Mouse (Mus musculus) ES-E14 (cell line): ENCODE data around the gene Pip5k1a.

ENCODE experiments used
- CHD2 ChIP-seq: IDR thresholded peaks from 2 replicates; pipeline ENCODE4 v1.6.1; 2014; ENCODE audit warnings: mild to moderate bottlenecking, low read depth, low read length, inconsistent platforms
- HCFC1 ChIP-seq: IDR thresholded peaks from 2 replicates; pipeline ENCODE4 v1.6.1; 2012; ENCODE audit warnings: low read length, inconsistent platforms, borderline replicate concordance; ENCODE audit not compliant: insufficient read depth
- ZC3H11A ChIP-seq: IDR thresholded peaks from 2 replicates; pipeline ENCODE4 v1.6.1; 2012; ENCODE audit warnings: low read depth, mild to moderate bottlenecking, inconsistent platforms, low read length, borderline replicate concordance
- ZNF384 ChIP-seq: IDR thresholded peaks from 2 replicates; pipeline ENCODE4 v1.6.1; 2012; ENCODE audit warnings: low read depth, low read length, inconsistent platforms

GRCm38 (mm10) chr3:95063741-95064140 is 43.0 kb downstream of the Pip5k1a start:
- TF ChIP-seq ZNF384 (no peak), HCFC1 (no peak), CHD2 (no peak), ZC3H11A (no peak)
